Mouse (Mus musculus) regulatory T cell (primary cell): ENCODE data around the gene Gm4567.
"Not testable (repeated sequence)": the region's sequence is repeated elsewhere in the genome, so short reads cannot be mapped to it uniquely, and the experiment has no call there.

Source experiments
- in situ Hi-C: fragments of 300-600 bp; cut with MboI, MseI; formaldehyde crosslinking; loops from one replicate; pipeline ENCODE4 v1.15.1; 2025; ENCODE audit warnings: high pct_unique_total_duplicates

Gene Gm4567

DNA sequence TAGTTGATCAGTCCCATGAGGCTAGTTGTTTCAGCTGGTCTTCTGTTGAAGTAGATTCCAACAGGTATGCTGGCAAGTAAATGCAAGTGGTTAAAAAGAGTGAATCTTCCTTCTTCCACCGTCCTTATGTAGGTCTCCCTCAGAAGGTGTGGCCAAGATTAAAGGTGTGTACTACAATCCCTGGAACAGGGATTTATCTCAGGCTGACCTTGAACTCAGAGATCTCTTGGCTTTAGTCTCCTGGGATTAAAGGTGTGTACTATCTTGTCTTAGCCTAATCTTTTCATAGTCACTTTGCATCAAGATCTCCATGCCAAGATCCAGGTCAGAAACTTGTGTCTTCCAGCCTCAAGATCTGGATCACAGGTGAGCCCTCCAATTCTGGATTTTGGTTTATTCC, at the start of gene Gm4567:
TSS of gene Gm4567 (minus strand) at position 101 of the 400 bp plus-strand sequence.
- in situ Hi-C loops, result not testable (repeated sequence)

DNA sequence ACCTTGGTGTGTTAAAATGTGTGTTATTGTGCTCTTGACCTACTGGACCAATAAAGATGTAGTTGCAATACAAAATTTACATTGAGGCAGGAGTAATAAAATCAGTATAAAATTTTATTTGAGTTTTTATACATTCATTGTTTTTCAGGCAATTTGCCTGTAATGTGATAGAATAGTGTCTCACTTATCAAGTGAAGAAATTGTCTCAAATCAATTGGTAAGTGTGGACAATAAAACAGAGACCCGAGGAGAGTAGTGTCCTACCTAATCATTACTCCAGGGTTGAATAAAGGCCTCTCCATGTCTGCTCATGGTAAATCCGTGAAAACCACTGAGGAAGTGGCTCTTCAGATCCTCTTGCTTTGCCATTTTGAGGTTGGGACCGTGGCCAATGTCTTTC, 41.9 kb upstream of the Gm4567 start, which contains the start of gene Vmn1r157:
TSS of gene Vmn1r157 (plus strand) at position 301 of the 400 bp plus-strand sequence.
- in situ Hi-C loops, result loop anchor here (5.0 to 10.0 kb wide), 2 partner anchors 1957 to 1989 kb away; partner anchors contain the start of gene Vmn1r112

DNA sequence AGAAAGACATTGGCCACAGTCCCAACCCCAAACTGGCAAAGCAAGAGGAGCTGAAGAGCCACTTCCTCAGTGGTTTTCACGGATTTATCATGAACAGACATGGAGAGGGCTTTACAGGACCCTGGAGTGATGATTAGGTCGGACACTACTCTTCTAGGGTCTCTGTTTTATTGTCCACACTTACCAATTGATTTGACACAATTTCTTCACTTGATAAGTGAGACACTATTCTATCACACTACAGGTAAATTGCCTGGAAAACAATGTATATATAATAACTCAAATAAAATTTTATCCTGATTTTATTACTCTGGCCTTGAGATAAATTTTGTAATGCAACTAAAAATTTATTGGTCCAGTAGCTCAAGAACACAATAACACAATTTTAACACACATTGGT, 27.3 kb downstream of the Gm4567 start, which contains the start of gene Gm8693:
TSS of gene Gm8693 (minus strand) at position 101 of the 400 bp plus-strand sequence.
- in situ Hi-C loops, result not testable (repeated sequence)
